Mouse (Mus musculus): ENCODE measurements around the gene Pex6.
A peak's percentile ranks its signal among the peaks of the same experiment; 100 is the strongest.

Pex6 gene

GRCm38 (mm10) chr17:46699912-46700311 is 11.4 kb upstream of the Pex6 start:
- DNase-seq (ENCODE audit: low spot score in 2 of 2): no peak

GRCm38 (mm10) chr17:46701489-46701888 is 9.8 kb upstream of the Pex6 start:
- no peak for DNase-seq (ENCODE audit: low spot score in 2 of 2)

DNA sequence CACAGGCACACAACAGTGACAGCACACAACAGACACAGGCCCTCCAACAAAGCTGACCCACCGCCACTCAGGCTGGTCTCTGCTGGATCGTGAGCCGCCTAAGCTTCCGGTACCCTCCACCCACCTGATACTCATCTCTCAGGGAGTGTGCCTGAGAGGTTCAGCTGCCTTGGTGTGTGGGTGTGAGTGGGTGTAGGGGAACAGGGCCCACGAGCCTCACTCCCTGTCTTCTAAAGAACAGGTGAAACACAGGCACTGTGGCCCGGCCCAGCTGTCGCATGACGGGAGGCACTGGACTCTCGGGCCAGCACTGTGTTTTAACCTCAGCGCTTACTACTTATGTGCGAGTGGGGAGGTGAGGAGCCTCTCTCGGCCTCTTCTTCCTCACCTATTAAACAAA is 9.2 kb upstream of the Pex6 start:
- DNase-seq (ENCODE audit: low spot score in 2 of 2): no peak

DNA sequence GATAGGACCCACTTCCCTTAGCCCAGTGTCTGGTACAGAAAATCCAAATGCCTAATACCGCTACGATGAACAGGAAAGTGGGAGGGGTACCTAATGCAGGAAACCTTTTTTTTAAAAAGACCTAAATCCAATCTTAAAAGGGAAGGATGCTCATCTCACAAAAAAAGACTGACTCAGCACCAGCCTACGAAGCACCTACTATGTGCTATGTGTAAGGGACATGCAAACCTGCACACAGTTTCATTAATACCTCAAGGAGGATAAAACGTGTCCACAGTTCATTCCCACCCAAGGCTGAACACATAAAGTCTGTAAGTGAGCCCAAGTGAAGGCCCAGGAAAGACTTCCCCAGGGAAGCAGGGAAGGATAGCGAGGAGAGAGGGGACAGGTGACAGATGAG is 8.8 kb upstream of the Pex6 start:
- DNase-seq (ENCODE audit: low spot score in 2 of 2): no peak

DNA sequence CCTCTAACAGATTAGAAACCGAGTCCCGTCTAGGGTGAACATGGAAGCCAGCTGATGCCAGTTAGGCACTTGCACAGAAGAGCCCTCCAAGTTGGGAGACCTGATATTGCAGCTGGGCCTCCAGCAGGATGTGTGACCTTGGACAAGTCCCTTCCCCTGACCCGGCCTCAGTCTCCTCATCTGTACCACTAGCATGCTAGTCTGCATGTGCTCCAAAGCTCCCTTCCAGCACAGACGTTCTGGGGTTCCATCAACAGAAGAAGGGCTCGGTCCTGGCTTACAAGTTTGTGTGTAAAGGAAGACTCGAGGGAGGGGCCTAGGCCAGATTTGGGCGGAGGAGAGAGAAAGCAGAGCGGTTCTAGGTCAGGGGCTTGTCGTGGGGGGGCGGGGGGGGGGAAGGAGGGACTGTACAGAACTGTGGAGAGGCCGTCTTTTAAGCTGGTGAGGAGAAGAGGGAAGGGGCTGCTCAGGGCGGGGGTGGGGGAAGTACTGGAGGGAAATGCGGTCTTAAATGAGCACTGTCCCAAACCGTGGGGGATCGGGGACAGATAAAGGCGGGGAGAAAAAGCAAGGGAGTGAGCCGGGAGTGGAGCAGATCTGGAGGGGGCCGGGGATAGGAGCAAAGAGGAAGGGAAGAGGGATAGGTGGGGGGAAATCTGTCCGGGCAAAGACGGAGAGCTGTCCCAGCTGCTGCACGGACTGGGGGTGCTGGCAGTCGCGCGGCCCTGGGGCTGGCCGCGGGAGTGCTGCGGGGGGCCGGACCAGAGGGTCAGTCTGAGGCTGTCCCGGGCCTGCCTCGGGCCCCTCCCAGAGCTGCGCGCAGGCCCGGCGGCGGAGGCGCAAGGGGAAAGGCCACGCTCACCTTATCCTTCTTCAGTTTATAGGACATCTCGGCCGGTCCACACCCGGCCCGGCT is 7.0 kb upstream of the Pex6 start:
- no peak for DNase-seq (ENCODE audit: low spot score in 2 of 2)

DNA sequence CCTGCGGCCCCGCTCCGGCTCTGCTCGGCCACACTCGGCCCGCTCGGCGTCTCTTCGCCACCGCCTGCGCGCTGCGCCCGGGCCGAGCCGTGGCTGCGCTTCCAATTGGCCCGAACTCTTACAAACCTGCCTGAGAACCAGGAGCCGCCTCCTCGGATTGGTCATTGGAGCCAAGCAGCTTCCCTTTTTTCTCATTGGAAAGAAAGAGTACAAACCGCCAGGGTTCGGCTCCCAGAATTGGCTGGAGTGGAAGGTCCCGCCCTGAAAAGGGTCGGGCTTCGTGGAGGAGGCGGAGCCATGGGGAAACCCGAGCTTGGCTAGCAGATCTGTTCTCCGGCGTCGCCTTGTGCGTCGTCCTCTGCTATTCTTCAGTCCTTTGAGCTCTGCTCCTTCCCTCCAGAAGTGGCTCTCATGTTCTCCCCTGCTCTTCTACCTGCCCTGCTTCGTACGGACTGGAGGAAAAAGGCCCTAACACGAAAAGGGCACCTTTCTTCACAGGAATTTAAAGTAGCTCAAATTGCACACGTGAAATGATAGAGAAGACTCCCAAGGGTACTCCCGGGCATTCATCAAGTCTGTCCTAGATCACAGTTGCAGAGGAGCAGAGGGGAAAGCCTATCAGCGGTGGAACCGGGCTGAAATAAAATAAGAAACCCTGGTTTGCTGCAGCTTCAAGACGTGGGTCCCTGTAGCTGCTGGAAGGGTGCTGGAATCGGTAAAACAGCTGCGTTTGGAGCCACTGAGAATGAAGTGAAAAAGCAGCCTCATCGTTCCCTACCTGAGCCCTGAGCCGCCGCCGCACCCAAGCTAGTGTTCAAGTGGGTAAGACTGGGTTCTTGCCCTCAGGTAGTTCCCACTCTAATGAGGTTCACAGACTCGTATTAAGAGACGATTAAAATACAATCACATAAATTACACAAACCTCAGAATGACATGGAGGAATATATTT is 6.1 kb upstream of the Pex6 start, which contains the start of gene Ppp2r5d:
Ppp2r5d (minus strand) TSS at position 225 of the 949 bp plus-strand sequence.
- peak; percentile 94 to 98 for DNase-seq (ENCODE audit: low spot score in 2 of 2)

DNA sequence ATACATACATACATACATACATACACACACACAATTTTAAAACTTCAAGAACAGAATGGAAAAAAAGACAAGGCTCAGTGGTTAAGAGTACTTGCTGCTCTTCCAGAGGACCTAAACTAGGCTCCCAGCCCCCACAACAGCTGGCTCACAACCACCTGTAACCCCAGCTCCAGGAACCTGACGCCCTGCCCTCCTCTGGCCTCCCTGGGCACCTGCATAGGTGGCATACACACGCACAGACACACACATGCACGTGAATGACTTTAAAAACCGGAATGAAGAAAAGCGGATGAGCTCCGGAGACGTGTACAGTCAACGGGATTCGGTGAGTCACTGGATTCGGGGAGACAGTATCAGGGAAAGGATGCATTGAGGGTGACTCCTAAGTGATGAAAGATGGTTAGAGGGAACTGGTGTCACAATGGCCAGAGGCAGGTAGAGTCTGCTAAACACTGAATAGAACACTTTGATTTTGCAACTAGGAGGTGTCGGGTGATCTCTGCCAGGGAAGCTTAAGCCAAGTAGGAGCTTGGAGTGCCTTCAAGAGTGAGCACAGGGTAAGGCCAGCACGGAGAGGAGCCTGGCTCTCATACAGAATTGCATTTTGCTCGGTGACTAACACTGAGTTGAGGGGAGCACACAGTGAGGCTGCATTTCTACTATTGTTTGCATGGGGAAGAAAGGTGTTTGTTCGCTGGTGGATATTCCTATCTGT is 4.7 kb upstream of the Pex6 start:
- DNase-seq (ENCODE audit: low spot score in 2 of 2): no peak

- DNase-seq (ENCODE audit: low spot score in 2 of 2): no peak
Observed at GRCm38 (mm10) chr17:46711612-46712271, 479 bp downstream of the Pex6 start.

DNA sequence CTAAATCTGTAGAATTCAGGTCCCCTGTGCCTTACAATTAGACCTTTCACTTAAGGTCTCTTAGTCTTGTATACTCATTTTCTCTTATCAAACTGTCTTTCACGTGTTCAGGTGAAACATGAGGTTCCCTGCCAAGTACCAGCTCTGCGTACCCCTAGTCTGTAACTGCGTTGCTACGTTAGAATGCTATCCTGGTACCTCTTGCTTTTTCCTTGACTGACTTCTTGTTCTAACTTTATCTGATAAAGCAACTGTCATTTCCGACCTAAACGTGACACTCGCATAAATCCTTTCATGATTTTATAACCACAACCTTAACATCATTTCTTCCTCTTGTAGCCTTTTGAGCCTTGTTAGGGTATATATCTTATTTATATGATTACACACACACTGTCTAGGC is 1.2 kb downstream of the Pex6 start:
- no peak for DNase-seq (ENCODE audit: low spot score in 2 of 2)

DNA sequence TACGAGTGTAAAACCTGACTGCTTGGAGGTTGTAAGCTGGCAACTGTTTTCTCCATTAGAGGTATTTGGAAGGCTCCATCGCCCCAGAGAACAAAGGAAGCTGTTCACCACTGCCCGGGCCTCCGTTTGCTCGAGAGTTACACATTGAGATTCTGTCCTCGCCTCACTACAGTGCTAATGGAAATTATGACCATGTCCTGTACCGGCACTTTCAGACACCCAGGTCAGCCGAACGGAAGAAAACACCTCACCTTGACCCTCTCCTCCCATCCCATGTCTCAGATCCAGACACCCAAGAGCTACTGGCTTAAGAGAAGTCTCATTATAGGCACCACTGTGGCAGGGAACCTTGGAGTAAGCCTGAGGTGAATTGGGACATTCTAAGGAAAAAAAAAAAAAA is 2.6 kb downstream of the Pex6 start:
- DNase-seq (ENCODE audit: low spot score in 2 of 2): no peak

DNA sequence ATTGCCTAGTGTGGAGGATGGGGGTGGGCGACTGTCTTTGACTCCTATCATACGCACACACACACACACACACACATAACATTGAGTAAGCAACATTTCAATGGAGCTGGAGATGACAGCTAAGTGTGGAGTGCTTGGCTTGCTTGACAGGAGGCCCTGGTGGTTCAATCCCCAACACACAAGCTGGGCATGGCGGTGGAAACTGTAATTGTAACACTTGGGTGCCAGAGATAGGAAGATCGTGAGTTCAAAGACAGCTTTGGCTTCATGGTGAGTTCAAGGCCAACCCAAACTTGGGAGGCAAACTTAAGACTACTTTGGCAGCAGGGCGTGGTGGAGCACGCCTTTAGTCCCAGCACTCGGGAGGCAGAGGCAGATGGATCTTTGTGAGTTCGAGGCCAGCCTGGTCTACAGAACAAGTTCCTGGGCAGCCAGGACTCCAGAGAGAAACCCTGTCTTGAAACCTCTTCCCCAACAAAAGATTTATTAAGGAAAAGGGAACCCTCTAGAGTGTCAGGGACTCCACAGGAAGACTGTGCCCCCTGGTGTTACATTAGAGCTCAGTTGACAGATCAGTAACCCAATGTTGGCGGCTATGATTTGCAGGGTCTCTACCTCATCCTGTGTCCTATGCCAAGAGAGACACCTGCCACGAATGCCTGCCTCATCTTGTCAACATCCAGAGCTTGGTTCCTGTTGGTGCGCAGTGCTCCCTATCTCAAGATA is 3.7 kb downstream of the Pex6 start:
- DNase-seq (ENCODE audit: low spot score in 2 of 2): no peak

DNA sequence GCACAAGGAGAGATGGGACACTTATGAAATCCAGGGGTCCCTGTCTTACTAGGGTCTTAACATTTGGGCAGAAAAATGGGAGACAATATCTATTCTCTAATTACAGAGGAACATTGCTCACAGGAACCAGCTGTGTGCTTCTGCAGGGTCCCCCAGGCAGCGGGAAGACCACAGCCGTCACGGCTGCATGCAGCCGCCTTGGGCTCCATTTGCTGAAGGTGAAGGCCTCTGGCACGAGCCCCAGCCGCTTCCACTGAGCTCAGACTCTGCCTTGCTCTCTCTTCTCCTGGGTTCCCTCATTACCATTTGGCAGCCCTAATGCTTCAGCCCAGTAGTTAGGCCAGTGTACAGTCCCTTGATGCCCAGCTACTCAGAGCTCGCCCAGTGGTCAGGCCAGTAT is 9.8 kb downstream of the Pex6 start:
- DNase-seq (ENCODE audit: low spot score in 2 of 2): no peak

- DNase-seq (ENCODE audit: low spot score in 2 of 2): no peak
Observed at GRCm38 (mm10) chr17:46724477-46725084, 13.3 kb downstream of the Pex6 start.

DNA sequence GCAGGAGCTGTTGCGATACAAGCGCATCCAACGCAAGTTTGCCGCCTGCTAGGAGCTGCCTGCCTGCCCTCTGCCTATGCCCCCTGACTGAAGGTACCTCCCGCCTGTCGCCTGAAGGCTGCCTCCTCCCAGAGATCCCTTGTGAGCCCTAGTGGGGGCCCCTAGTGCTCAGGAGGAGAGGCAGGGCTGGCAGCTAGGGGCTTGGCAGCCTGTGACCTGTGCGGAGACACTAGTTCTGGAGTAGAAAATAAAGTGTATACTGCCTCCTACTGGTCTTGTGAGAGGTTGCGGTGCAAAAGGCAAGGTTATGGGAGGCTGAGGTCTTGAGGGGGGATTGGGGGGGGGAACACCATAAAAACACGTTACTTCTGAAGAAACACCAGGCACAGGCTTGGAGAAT is 14.0 kb downstream of the Pex6 start:
- DNase-seq (ENCODE audit: low spot score in 2 of 2): no peak

DNA sequence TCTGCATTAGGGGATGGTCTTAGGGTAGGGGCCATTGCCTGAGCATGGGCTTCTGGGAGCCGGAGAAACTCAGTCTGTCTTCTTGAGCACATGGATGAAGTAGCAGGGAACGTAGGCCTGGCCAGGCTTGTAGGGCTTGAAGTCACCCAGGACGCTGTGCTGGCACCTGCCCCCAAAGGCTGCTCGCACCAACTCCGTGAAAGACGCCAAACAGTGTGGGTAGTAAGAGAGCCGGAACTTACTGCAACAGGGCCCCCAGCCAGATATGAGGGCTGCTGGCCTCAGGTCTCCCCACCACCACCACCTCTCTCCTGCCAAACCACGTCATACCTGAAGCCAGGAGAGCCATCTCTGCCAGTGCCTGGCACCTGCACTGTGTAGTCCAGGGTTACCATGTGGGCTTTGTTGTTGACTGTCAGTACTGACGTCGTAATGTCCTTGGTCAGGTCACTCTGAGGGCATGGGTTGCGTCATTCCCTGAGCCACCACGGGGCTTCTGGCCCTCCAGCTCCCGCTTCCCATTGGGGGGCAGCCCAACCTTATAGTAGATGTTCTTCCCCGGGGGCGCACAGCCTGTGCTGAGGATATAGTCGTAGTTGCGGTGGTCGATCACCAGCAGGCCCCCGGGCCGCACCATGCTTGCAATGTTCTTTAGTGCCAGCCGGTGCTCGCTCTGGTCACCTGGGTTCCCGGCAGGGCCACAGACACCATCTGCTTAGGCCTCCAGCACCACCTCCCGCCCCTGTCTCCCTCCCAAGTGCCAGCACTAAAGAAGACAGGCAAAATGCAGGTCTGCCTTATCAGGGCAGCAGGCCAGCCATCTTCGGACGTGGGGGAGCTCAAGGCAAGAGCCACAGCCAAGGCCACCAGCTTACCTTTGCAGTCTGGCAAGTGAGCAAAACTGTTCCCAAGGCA is 14.7 kb downstream of the Pex6 start:
- no peak for DNase-seq (ENCODE audit: low spot score in 2 of 2)

- DNase-seq (ENCODE audit: low spot score in 2 of 2): no peak
Observed at GRCm38 (mm10) chr17:46727271-46727670, 16.0 kb downstream of the Pex6 start.

GRCm38 (mm10) chr17:46728021-46728420 is 16.8 kb downstream of the Pex6 start:
- no peak for DNase-seq (ENCODE audit: low spot score in 2 of 2)

DNA sequence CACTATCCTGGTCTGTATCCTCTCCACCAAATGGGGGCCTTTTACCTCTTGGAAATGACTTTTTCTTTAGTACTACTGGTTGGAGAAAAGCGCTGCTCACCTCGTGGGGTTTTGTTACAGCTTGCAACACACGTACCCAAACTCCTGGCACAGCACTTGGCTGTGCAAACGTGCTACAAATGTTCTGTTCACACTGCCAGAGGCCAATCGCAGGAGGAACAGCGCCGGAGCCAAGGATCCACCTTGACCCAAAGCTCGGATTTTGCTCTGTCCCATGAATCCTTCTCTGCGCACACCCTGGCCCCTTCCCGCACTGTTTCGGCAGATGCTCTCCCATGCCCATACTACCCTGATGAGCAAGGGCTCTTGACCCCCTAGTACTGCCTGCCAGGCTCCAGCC is 17.2 kb downstream of the Pex6 start:
- no peak for DNase-seq (ENCODE audit: low spot score in 2 of 2)

DNA sequence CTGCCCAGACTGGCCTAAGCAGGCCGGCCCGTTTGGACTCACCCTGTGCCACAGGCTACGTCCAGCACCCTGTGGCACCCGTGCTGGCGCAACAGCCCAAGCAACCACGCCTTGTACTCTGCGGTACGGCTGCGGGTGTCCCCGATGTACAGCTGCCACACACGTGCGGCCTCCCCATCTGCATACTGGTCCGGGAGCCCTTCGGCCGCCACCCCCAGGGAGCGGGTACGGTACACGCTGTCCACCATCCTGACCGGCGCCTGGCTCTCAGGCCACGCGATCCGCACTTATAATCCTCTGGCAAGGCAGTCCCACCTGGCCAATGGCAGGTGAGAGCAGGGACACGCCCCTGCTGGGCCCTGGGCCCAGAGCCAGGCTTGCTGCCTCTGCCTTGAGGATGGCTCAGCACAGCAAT is 17.6 kb downstream of the Pex6 start, which contains the start of gene Gnmt:
Gnmt (minus strand) TSS at position 265 of the 415 bp plus-strand sequence.
- no peak for DNase-seq (ENCODE audit: low spot score in 2 of 2)

All from frontal cortex, postnatal 36 days (tissue).